Mouse (Mus musculus) hindbrain, postnatal 0 days (tissue): ENCODE results near the gene Sspn. TPM values are rescaled to one million over a fixed set of nuclear protein-coding genes. Genes with fewer than 3 reads are reported as not detected.

Source experiments
- ATAC-seq: fragments of 200-750 bp; cut with Nextera tagmentation; 2 replicates; pipeline ENCODE4 v1.8.0; 2017; ENCODE audit warnings: mild to moderate bottlenecking, moderate TSS enrichment, moderate library complexity
- DNase-seq: peaks from one replicate; pipeline ENCODE4 v3.0.0-alpha.2; 2015; ENCODE audit warnings: low spot score
- H3K27ac ChIP-seq: fragments of 300-500 bp; sonication (generic); 2 replicates; pipeline ENCODE4 v1.5.1; 2014; ENCODE audit warnings: mild to moderate bottlenecking
- H3K27me3 ChIP-seq: fragments of 300-500 bp; sonication (generic); 2 replicates; pipeline ENCODE4 v1.6.1; 2014; ENCODE audit warnings: low read length, mixed read lengths; ENCODE audit not compliant: insufficient read depth
- H3K36me3 ChIP-seq: fragments of 300-500 bp; sonication (generic); 2 replicates; pipeline ENCODE4 v1.6.1; 2014; ENCODE audit warnings: low read length, mixed read lengths; ENCODE audit not compliant: insufficient read depth
- H3K4me1 ChIP-seq: fragments of 300-500 bp; sonication (generic); 2 replicates; pipeline ENCODE4 v1.6.1; 2014; ENCODE audit warnings: antibody characterized with exemption, low read length, mixed read lengths; ENCODE audit not compliant: insufficient read depth
- H3K4me2 ChIP-seq: fragments of 300-500 bp; sonication (generic); 2 replicates; pipeline ENCODE4 v1.6.1; 2014; ENCODE audit warnings: low read depth, mild to moderate bottlenecking, low read length, moderate library complexity, mixed read lengths
- H3K4me3 ChIP-seq: fragments of 300-500 bp; sonication (generic); 2 replicates; pipeline ENCODE4 v1.5.1; 2014; ENCODE audit warnings: low read length
- H3K9ac ChIP-seq: fragments of 300-500 bp; sonication (generic); replicated peaks from 2 replicates; pipeline ENCODE4 v1.6.1; 2014; ENCODE audit warnings: mild to moderate bottlenecking, low read length, moderate library complexity, mixed read lengths
- H3K9me3 ChIP-seq: fragments of 300-500 bp; sonication (generic); 2 replicates; pipeline ENCODE4 v1.6.1; 2016; ENCODE audit warnings: low read length, mixed read lengths
- CTCF ChIP-seq: IDR thresholded peaks from 2 replicates; pipeline ENCODE4 v1.5.1; 2016; ENCODE audit warnings: antibody characterized with exemption, control low read depth, low read depth
- WGBS: fragments of 180-500 bp; shearing (Covaris S2); extraction: QIAGEN DNeasy Blood & Tissue Kit; methylation state at CpG from one replicate; pipeline ENCODE4 v1.1.7; 2014; 5-methylcytosine and 5-hydroxymethylcytosine counted together
- polyA plus RNA-seq: library from polyadenylated mRNA; unstranded; fragments of >200 nt; fragmentation: Nextera tagmentation; extraction: Ambion mirVana; gene quantifications from 2 replicates; pipeline ENCODE4 v1.2.1, GENCODE M21; 2015
- total RNA-seq: library from RNA; depleted of rRNA; stranded (reverse); fragments of >200 nt; gene quantifications from 2 replicates; pipeline ENCODE4 v1.2.3, GENCODE M21; 2014; rRNA removed

Sspn gene
- total and polyA plus RNA-seq, 2 experiments from 2014 or later: 6.0 to 6.2 TPM

DNA sequence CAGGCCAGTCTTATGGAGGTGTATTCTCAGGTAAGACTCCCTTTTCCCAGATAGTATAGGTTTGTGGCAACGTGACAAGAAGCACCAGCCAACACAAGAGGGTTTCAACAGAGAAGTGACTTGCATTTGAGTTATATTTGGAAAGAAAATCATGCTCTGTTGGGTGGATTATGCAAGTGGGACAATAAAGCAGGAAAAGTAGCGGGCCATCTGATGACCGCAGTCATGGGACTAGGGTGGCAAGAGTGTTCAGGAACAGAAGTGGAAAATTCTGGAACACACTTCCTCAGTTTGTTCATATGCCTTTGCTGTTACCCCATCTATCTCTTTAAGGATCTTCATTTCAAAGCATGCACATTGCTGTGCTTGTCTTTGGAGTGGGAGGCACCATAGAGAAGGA lies 82.9 kb downstream of the Sspn start:
- no peaks in the 10 kb centered on the region for H3K9me3 ChIP-seq
- H3K4me2 ChIP-seq: no peak overlapping the region
- no peak overlapping the region for H3K9ac ChIP-seq
- ATAC-seq (no peak), DNase-seq (no peak)
- H3K4me1 ChIP-seq: peaks cover 14% of the 10 kb centered on the region; the same call in 1 of the 2 replicates
- no peak for TF ChIP-seq CTCF
- no peaks in the 10 kb centered on the region for H3K36me3 ChIP-seq
- H3K27me3 ChIP-seq: no peaks in the 10 kb centered on the region
- no peak overlapping the region for H3K27ac ChIP-seq
- no peak overlapping the region for H3K4me3 ChIP-seq
- 92% methylated on average over 3 of the region's 3 CpGs for WGBS

Other genes with a start within 250 kb of the Sspn start
- gene Rassf8, start 184.9 kb upstream of the Sspn start, total RNA-seq: 15.0 and 18.6 TPM in 2 replicates
- gene Rassf8, start 184.9 kb upstream of the Sspn start, polyA plus RNA-seq: 5.5 and 6.5 TPM in 2 replicates
- gene Bhlhe41, start 66.1 kb upstream of the Sspn start, total RNA-seq: 4.9 and 6.8 TPM in 2 replicates
- gene Bhlhe41, start 66.1 kb upstream of the Sspn start, polyA plus RNA-seq: 9.4 TPM in 2 replicates